Mouse (Mus musculus) kidney, adult 2 months (tissue): ENCODE measurements around the gene 9530077C05Rik. TPM values are rescaled to one million over a fixed set of nuclear protein-coding genes. Genes with fewer than 3 reads are reported as not detected.

Experiments used
- DNase-seq: peaks from one replicate; pipeline ENCODE4 v3.0.0; 2021
- H3K27ac ChIP-seq: fragments of 200-500 bp; 2 replicates; pipeline ENCODE4 v1.5.1; 2012; ENCODE audit warnings: low read depth, low read length, control low read depth, inconsistent platforms; ENCODE audit not compliant: insufficient read depth
- H3K27me3 ChIP-seq: fragments of 200-500 bp; replicated peaks from 2 replicates; pipeline ENCODE4 v1.6.1; 2012; ENCODE audit warnings: mild to moderate bottlenecking, moderate library complexity, low read length, inconsistent platforms; ENCODE audit not compliant: control insufficient read depth, insufficient read depth
- H3K36me3 ChIP-seq: fragments of 200-500 bp; 2 replicates; pipeline ENCODE4 v1.6.1; 2012; ENCODE audit warnings: mild to moderate bottlenecking, moderate library complexity, low read length, inconsistent platforms; ENCODE audit not compliant: control insufficient read depth, insufficient read depth
- H3K4me1 ChIP-seq: fragments of 200-500 bp; 2 replicates; pipeline ENCODE4 v1.6.1; 2011; ENCODE audit warnings: low read length; ENCODE audit not compliant: control insufficient read depth, insufficient read depth
- H3K4me3 ChIP-seq: fragments of 200-500 bp; 2 replicates; pipeline ENCODE4 v1.5.1; 2011; ENCODE audit warnings: mild to moderate bottlenecking, low read depth, low read length, control low read depth; ENCODE audit not compliant: insufficient read depth
- CTCF ChIP-seq: fragments of 200-500 bp; conservative IDR thresholded peaks from 2 replicates; pipeline ENCODE4 v1.5.1; 2011; ENCODE audit warnings: low read depth, mild to moderate bottlenecking, control low read depth, low read length, moderate library complexity, mixed read lengths; ENCODE audit not compliant: insufficient read depth, insufficient read length
- POLR2A ChIP-seq: fragments of 200-500 bp; IDR thresholded peaks from one replicate; pipeline ENCODE4 v1.6.1; 2011; ENCODE audit warnings: low read depth, low read length, control low read depth
- WGBS: fragments of 180-500 bp; shearing (Covaris S2); methylation state at CpG from one replicate; pipeline ENCODE4 v1.1.7; 2018; 5-methylcytosine and 5-hydroxymethylcytosine counted together
- polyA plus RNA-seq: library from polyadenylated mRNA; depleted of rRNA; stranded (reverse); fragments of >200 nt; gene quantifications from 2 replicates; pipeline ENCODE4 v1.2.3, GENCODE M21; 2012

The 9530077C05Rik gene
- polyA plus RNA-seq, 1 experiment = 1.0 TPM

- peaks cover 13% of the 10 kb centered on the region for H3K4me1 ChIP-seq
- no peak overlapping the region; the same call in 1 of the 2 replicates for H3K27ac ChIP-seq
- WGBS = 19% methylated on average over 6 of the region's 6 CpGs
- TF ChIP-seq POLR2A = no peak
- TF ChIP-seq CTCF = no peak
- H3K4me3 ChIP-seq = no peak overlapping the region
- H3K27me3 ChIP-seq = no peaks in the 10 kb centered on the region
- peak; percentile 27 for DNase-seq
- no peaks in the 10 kb centered on the region for H3K36me3 ChIP-seq
Observed at GRCm38 (mm10) chr9:22417547-22417946, 6.2 kb downstream of the 9530077C05Rik start.

- Histone ChIP-seq H3K27ac (no peak overlapping the region), H3K36me3 (no peaks in the 10 kb centered on the region)
- TF ChIP-seq CTCF = no peak
- TF ChIP-seq POLR2A = no peak
Observed at GRCm38 (mm10) chr9:22419877-22420276, 8.6 kb downstream of the 9530077C05Rik start.

GRCm38 (mm10) chr9:22420491-22420890 lies 9.2 kb downstream of the 9530077C05Rik start:
- no peak overlapping the region for H3K4me3 ChIP-seq
- peaks cover 13% of the 10 kb centered on the region for H3K4me1 ChIP-seq
- no peak overlapping the region for H3K27ac ChIP-seq
- no peaks in the 10 kb centered on the region for H3K27me3 ChIP-seq
- no peaks in the 10 kb centered on the region for H3K36me3 ChIP-seq
- TF ChIP-seq POLR2A (no peak), CTCF (no peak)
- DNase-seq = peak; percentile 48
- 39% methylated on average over 7 of the region's 7 CpGs for WGBS

More at GRCm38 (mm10) chr9:22419877-22420276, 8.6 kb downstream of the 9530077C05Rik start:
- 92% methylated on average over 3 of the region's 3 CpGs for whole genome bisulfite sequencing
- H3K4me3 ChIP-seq = no peak overlapping the region
- H3K27me3 ChIP-seq = no peaks in the 10 kb centered on the region
- peaks cover 13% of the 10 kb centered on the region for H3K4me1 ChIP-seq
- no peak for DNase-seq

GRCm38 (mm10) chr9:22422559-22422958 lies 11.2 kb downstream of the 9530077C05Rik start:
- no peak overlapping the region for H3K4me3 ChIP-seq
- WGBS = 49% methylated on average over 1 of the region's 1 CpGs
- H3K27ac ChIP-seq = no peak overlapping the region
- no peaks in the 10 kb centered on the region for H3K36me3 ChIP-seq
- peaks cover 8% of the 10 kb centered on the region; the same call in 1 of the 2 replicates for H3K4me1 ChIP-seq
- DNase-seq = no peak
- TF ChIP-seq CTCF = no peak
- no peak for TF ChIP-seq POLR2A
- no peaks in the 10 kb centered on the region for H3K27me3 ChIP-seq

- 0 out of 2 replicates have a peak, but pooled peaks cover 2% of the 10 kb centered on the region for H3K4me1 ChIP-seq
- no peak overlapping the region for H3K27ac ChIP-seq
- no peak for TF ChIP-seq POLR2A
- no peak for TF ChIP-seq CTCF
- no peak overlapping the region for H3K4me3 ChIP-seq
- no peaks in the 10 kb centered on the region for H3K36me3 ChIP-seq
- H3K27me3 ChIP-seq = no peaks in the 10 kb centered on the region
- 54% methylated on average over 1 of the region's 1 CpGs for WGBS
- no peak for DNase-seq
Observed at GRCm38 (mm10) chr9:22423507-22423906, 12.2 kb downstream of the 9530077C05Rik start.

GRCm38 (mm10) chr9:22424196-22424595 lies 12.9 kb downstream of the 9530077C05Rik start:
- Histone ChIP-seq H3K27me3 (no peaks in the 10 kb centered on the region), H3K27ac (no peak overlapping the region), H3K4me3 (no peak overlapping the region), H3K36me3 (no peaks in the 10 kb centered on the region), H3K4me1 (0 out of 2 replicates have a peak, but pooled peaks cover 2% of the 10 kb centered on the region)
- 65% methylated on average over 10 of the region's 10 CpGs for WGBS
- no peak for TF ChIP-seq POLR2A
- TF ChIP-seq CTCF = no peak
- DNase-seq = no peak

- Histone ChIP-seq H3K4me3 (no peak overlapping the region), H3K4me1 (0 out of 2 replicates have a peak, but pooled peaks cover 2% of the 10 kb centered on the region), H3K36me3 (no peaks in the 10 kb centered on the region), H3K27me3 (no peaks in the 10 kb centered on the region), H3K27ac (no peak overlapping the region)
- TF ChIP-seq POLR2A = no peak
- TF ChIP-seq CTCF = no peak
- 97% methylated on average over 4 of the region's 4 CpGs for WGBS
- no peak for DNase-seq
Observed at GRCm38 (mm10) chr9:22424719-22425118, 13.4 kb downstream of the 9530077C05Rik start.
